Mouse (Mus musculus): Measurements from ENCODE around the gene Adcy1. TPM values are rescaled to one million over a fixed set of nuclear protein-coding genes. Genes with fewer than 3 reads are reported as not detected.
"Not testable (repeated sequence)": the region's sequence is repeated elsewhere in the genome, so short reads cannot be mapped to it uniquely, and the experiment has no call there.

Adcy1 gene
- polyA plus RNA-seq, 1 experiment = not detected

DNA sequence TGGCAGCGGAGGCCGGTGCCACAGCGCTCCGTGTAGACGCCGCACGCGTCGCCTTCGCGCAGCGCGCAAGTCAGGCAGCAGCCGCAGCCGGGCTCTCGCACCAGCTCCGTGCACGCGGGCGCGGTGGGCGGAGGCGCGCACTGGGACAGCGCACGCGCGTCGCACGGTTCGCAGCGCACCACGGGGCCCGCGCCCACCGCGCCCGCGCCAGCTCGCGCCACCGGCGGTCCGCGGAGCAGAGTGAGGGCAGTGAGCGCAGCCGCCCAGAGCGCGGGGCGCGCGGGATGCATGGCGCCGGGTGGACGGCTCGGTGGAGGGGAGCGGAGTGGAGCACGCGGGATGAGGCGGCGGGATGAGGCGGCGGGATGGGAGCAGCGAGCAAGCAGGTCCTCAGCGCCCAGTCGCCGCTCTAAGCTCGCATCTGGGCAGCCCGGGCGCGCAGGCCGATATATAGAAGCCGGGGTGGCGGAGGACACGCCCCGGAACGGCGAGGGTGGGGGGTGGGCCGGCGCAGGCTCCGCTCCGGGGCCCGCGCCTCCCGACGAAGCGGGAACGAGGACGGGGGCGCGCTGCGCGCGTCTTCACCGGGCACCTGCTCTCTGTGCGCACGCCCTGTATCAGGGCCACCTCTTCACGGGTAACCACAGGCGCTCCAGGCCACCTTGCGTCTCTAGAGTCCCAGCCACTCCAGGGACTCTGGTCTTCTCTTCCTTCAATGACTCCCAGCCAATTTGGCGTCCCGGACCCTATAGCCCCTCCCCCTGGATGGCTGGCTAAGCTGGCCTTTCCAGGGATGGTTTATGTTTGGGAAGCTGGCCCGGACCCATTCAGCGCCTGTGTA, 150.4 kb downstream of the Adcy1 start, which contains the start of gene Igfbp3:
Igfbp3 (minus strand) TSS at position 423 of the 841 bp plus-strand sequence.
- Histone ChIP-seq H3K4me3 (replicated peaks) (peak within 1 kb of the TSS; percentile 50), H3K4me1 (peaks cover 8% of the 10 kb centered on the region; the same call in 1 of the 2 replicates), H3K27me3 (replicated peaks) (peaks cover 43% of the 10 kb centered on the region), H3K36me3 (replicated peaks; ENCODE audit: low read length) (no peaks in the 10 kb centered on the region), H3K9me3 (no peaks in the 10 kb centered on the region)
- TF ChIP-seq GATA1 (IDR thresholded peaks at IDR 0.05; ENCODE audit: borderline replicate concordance, low read length) = no peak

DNA sequence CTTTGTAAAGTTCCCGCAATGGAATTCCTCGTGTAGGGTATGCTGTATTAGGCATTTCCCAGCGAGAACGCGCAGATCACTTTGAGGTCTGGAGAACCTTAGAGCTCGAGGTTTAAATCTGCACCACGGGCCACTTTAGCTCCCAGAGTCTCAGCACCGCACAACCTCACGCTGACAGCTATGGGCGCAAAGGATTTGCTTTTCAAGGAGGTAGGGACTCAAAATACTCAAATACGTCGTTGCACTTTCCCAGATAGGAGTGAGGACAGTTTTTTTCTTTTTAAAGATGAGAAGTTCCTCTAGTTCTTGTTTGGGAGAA, 151.0 kb downstream of the Adcy1 start:
- H3K9me3 ChIP-seq = no peaks in the 10 kb centered on the region
- TF ChIP-seq GATA1 (IDR thresholded peaks at IDR 0.05; ENCODE audit: borderline replicate concordance, low read length) = no peak
- no peak for TF ChIP-seq FLI1 (IDR thresholded peaks at IDR 0.05; ENCODE audit: low read length)
- no peak overlapping the region for H3K4me3 ChIP-seq (replicated peaks)
- H3K36me3 ChIP-seq (replicated peaks; ENCODE audit: low read length) = no peaks in the 10 kb centered on the region
- H3K27me3 ChIP-seq (replicated peaks) = peaks cover 43% of the 10 kb centered on the region
- H3K4me1 ChIP-seq = peaks cover 8% of the 10 kb centered on the region; the same call in 1 of the 2 replicates

DNA sequence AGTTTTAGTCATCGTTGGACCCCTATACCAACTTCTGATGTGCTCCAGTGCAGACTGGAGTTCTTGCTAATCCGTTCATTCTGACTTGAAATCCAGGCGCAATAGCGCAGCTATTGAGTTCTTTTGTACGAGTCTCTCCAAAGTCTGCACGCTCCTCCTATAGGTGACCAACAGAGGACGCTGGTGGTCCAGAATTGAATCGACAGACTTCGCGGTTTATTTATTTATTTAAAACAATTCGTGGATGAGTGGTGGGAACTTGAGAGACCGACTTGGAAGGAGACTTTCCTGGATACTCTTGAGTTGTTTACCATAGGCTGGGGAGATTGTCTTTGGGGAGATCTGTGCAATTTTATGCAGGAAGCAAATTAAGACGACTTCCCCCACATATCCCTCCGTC, 151.5 kb downstream of the Adcy1 start:
- Histone ChIP-seq H3K27me3 (replicated peaks) (peaks cover 43% of the 10 kb centered on the region), H3K36me3 (replicated peaks; ENCODE audit: low read length) (no peaks in the 10 kb centered on the region), H3K4me1 (peaks cover 8% of the 10 kb centered on the region; the same call in 1 of the 2 replicates), H3K4me3 (replicated peaks) (no peak overlapping the region), H3K9me3 (no peaks in the 10 kb centered on the region)
- no peak for TF ChIP-seq FLI1 (IDR thresholded peaks at IDR 0.05; ENCODE audit: low read length)
- TF ChIP-seq GATA1 (IDR thresholded peaks at IDR 0.05; ENCODE audit: borderline replicate concordance, low read length) = no peak

DNA sequence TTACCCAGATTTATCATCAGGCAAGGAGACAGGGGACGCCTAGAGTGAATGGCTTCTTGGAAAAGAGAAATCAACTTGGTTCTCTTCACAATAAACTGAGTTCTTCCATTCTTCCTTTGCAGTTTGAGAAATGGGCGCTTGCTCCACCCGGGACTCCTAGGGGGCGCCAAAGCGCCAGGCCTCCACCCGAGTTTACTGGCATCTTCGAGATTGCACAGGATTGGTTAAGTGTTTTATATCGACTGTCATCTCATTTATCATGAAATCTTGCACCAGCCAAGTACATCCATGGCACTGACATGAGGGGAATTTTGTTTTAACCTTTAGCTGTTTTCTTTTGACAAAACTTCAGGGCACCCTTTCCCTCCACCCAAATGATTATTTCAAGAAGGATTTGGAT, 152.4 kb downstream of the Adcy1 start:
- H3K27me3 ChIP-seq (replicated peaks) = peaks cover 42% of the 10 kb centered on the region
- H3K4me3 ChIP-seq (replicated peaks) = no peak overlapping the region
- peaks cover 8% of the 10 kb centered on the region; the same call in 1 of the 2 replicates for H3K4me1 ChIP-seq
- TF ChIP-seq GATA1 (IDR thresholded peaks at IDR 0.05; ENCODE audit: borderline replicate concordance, low read length) (no peak), FLI1 (IDR thresholded peaks at IDR 0.05; ENCODE audit: low read length) (no peak)
- H3K9me3 ChIP-seq = no peaks in the 10 kb centered on the region
- no peaks in the 10 kb centered on the region for H3K36me3 ChIP-seq (replicated peaks; ENCODE audit: low read length)

DNA sequence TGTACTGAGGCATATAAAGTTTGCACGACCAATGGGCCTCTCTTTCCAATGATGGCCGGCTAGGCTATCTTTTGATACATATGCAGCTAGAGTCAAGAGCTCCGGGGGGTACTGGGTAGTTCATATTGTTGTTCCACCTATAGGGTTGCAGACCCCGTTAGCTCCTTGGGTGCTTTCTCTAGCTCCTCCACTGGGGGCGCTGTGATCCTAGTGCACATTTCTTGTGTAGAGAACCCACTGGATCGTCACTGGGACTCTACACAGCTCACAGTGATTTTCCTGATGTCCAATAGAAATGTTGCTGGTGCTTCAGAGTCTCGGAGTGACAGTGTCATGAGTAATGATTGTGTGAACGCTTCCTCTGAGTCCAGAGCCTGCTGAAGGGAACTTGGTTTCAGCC, 158.5 kb downstream of the Adcy1 start:
- H3K9me3 ChIP-seq; H3K36me3 ChIP-seq (replicated peaks; ENCODE audit: low read length); H3K4me1 ChIP-seq; H3K4me3 ChIP-seq (replicated peaks); H3K27me3 ChIP-seq (replicated peaks): not testable (repeated sequence)

DNA sequence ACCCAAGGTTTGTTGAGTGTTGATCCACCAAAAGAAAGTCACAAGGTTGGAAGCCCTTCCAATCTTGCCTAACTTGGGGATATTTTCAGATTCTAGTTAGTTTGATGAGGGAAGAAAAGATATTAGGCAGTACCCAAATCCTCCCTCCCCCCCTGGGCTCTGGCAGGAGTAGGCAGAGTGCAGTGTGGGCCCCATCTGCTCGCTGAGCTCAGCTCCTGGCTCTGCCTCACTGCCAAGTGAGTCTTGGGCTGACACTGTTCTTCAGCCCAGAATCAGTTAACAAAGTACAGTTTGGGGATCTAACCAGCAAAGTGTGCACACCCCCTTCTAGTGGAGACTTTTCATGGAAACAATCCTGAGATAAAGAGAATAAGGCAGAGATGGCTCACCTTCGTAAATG, 162.9 kb downstream of the Adcy1 start:
- H3K4me3 ChIP-seq (replicated peaks) = no peak overlapping the region
- H3K4me1 ChIP-seq = no peaks in the 10 kb centered on the region
- H3K27me3 ChIP-seq (replicated peaks) = no peaks in the 10 kb centered on the region
- no peaks in the 10 kb centered on the region for H3K36me3 ChIP-seq (replicated peaks; ENCODE audit: low read length)
- TF ChIP-seq FLI1 (IDR thresholded peaks at IDR 0.05; ENCODE audit: low read length) (no peak), GATA1 (IDR thresholded peaks at IDR 0.05; ENCODE audit: borderline replicate concordance, low read length) (no peak)
- H3K9me3 ChIP-seq = peaks cover 5% of the 10 kb centered on the region

DNA sequence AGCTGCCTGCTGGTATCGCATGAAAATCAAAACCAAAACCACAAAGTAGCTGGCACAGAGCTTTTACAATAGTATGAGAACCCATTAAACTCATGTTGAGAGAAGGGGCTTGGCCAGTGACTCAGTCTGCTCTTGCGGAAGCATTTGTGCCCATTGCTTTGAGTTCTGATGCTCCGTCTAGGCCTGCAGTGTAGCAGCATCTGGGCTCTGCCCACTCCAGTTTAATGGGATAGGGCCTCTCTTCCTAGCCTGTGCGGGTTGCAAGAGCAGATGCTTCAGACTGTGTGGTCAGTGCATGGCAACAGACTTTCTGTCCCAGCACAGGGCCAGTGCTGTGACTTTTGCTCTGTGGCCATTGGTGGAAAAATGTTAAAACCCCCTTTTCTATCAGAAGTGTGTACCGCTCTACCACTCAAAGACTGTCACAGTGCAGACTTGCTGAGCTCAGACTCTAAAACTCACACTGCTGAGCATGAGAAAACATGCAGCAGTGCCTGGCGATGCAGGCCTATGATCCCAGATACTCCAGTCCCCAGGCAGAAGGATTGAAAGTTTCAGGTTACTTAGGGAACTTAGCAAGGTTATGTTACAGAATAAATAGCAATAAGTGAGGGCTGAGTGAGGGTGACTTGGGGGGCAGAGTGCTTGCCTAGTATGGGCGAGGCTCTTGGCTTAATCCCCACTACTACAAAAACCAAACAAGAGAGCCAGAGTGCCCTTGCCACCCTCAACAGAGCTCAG, 163.7 kb downstream of the Adcy1 start:
- Histone ChIP-seq H3K27me3 (replicated peaks) (no peaks in the 10 kb centered on the region), H3K4me1 (no peaks in the 10 kb centered on the region), H3K4me3 (replicated peaks) (no peak overlapping the region), H3K9me3 (peaks cover 3% of the 10 kb centered on the region), H3K36me3 (replicated peaks; ENCODE audit: low read length) (no peaks in the 10 kb centered on the region)
- TF ChIP-seq GATA1 (IDR thresholded peaks at IDR 0.05; ENCODE audit: borderline replicate concordance, low read length) (no peak), FLI1 (IDR thresholded peaks at IDR 0.05; ENCODE audit: low read length) (no peak)

DNA sequence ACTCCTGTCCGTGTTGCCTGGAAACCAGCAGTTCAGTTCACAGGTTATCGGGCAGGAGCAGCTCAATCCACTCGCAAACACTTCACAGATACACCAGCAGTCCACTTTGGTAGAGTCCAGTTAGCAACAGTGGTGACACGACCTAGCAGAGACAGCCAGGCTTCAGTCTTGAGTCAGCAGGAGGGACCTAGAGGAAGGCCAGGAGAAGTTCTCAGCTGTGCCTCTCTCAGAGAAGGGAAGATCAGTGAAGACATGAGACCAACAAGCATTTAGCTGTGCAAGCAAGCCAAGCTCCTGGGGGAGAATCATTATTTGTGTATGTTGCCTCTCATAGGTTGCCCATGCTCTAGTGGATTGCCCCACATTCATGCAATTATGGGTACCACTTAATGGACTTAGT, 164.8 kb downstream of the Adcy1 start:
- H3K9me3 ChIP-seq = no peaks in the 10 kb centered on the region
- no peak for TF ChIP-seq GATA1 (IDR thresholded peaks at IDR 0.05; ENCODE audit: borderline replicate concordance, low read length)
- no peak for TF ChIP-seq FLI1 (IDR thresholded peaks at IDR 0.05; ENCODE audit: low read length)
- no peaks in the 10 kb centered on the region for H3K36me3 ChIP-seq (replicated peaks; ENCODE audit: low read length)
- H3K4me3 ChIP-seq (replicated peaks) = no peak overlapping the region
- H3K4me1 ChIP-seq = no peaks in the 10 kb centered on the region
- no peaks in the 10 kb centered on the region for H3K27me3 ChIP-seq (replicated peaks)

Other genes with a start within 250 kb of the Adcy1 start
- not detected in 2 replicates for gene Gm11983, start 225.8 kb upstream of the Adcy1 start, polyA plus RNA-seq (2012; ENCODE audit: insufficient read depth, low replicate concordance)
- gene Gm11985, start 125.1 kb downstream of the Adcy1 start, polyA plus RNA-seq (2012; ENCODE audit: insufficient read depth, low replicate concordance) = not detected in 2 replicates
- not detected in 2 replicates for gene Igfbp1, start 134.3 kb downstream of the Adcy1 start, polyA plus RNA-seq (2012; ENCODE audit: insufficient read depth, low replicate concordance)
- 0.17 TPM in 1 of 2 replicates, not detected in the other for gene Igfbp3, start 150.4 kb downstream of the Adcy1 start, polyA plus RNA-seq (2012; ENCODE audit: insufficient read depth, low replicate concordance)

All from megakaryocyte, embryonic 14.5 days (primary cell).